Mouse (Mus musculus) spleen, postnatal 10 days (tissue): ENCODE measurements around the gene Cdk19.
"Not testable (repeated sequence)": the region's sequence is repeated elsewhere in the genome, so short reads cannot be mapped to it uniquely, and the experiment has no call there.

ENCODE experiments used
- DNase-seq, 2 experiments: peaks; one replicate each; pipeline ENCODE4 v3.0.0; 2021 to 2022; ENCODE audit warnings: low spot score in 2 of 2

Gene Cdk19

GRCm38 (mm10) chr10:40523312-40523975 is 184.1 kb downstream of the Cdk19 start:
- DNase-seq, result peak in 1 of 2 experiments; percentile 9

- peak in 1 of 2 experiments; percentile 9 for DNase-seq
Measured at GRCm38 (mm10) chr10:40524032-40524806, 184.9 kb downstream of the Cdk19 start.

DNA sequence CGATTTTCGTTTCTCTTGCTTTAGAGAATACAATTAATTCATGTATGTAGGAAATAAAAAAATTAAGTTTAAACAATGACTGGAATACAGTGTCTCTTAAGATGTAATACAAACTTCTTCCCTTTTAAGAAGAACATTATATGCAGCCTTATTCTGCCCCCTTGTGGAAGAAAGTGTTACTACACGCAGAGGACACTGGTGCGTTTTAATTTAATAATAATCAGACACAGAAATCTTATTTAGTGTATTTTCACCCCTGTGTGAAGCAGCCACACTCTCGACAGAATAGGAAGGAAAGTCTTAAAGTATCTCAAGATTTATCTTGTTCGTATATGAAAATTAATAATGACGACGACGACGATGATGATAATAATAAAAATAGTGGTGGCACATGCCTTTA is 185.6 kb downstream of the Cdk19 start:
- peak in 1 of 2 experiments; percentile 65 for DNase-seq

GRCm38 (mm10) chr10:40525616-40526155 is 186.3 kb downstream of the Cdk19 start:
- DNase-seq, result no peak

DNA sequence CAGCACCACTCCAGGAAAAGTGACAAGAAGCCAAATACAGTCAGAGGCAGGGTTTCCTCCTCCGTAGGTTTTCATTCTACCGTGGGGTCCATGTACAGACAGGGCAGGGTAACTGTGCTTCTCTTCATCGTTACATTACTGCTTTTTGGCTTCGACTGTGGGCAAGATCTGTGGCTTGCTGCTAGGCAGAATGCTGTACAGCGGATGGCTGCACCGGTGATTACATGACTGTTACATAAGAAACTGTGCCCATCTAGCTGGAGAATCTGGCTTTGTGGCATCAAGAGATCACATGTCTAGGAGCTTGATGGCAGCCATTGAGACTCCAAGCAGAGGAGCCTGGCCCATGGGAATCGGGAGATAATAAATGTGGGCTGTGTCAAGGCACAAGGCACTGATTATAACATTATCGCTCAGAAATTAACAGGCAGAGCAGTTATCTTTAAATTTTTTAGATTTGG is 187.0 kb downstream of the Cdk19 start:
- no peak for DNase-seq

DNA sequence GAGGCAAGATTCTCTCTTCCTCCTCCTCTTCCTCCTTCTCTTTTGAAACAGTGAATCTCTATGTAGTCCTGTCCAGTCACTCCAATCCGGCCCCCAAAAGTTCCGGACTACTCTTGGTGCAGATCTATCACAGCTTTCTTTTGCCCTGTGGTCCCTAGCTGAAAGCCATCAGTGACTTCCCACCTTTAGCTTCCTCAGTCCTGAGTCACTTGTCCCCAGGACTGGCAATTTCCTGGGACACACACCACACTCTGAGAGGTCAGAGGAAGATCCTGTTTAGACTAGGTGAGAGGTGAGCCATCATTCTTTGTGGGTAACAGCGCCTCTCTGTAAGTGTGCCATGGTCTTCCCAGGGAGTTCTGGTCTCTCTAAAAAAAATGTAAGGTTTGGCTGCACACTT is 187.6 kb downstream of the Cdk19 start:
- no peak for DNase-seq

DNA sequence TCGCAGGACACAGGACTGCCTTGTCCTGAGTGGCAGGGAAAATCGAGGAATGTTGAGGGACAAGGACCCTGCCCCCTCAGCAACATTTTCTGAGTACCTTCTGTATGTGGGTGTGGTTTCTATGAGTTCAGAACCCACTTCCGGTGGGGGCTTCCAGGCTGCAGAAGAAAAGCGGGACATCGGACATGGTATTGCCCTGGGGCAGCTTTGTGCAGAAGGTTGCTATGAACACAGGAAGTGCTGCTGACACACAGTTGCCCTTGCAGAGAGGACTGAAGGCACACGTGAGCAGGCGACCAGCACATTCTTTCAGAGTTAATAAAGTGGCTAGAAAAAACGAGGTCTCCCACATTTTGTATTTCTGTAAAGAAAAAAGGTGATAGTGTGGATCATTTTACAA is 188.2 kb downstream of the Cdk19 start:
- DNase-seq, result peak in 1 of 2 experiments; percentile 40

- DNase-seq, result no peak
Measured at GRCm38 (mm10) chr10:40528668-40529067, 189.3 kb downstream of the Cdk19 start.

DNA sequence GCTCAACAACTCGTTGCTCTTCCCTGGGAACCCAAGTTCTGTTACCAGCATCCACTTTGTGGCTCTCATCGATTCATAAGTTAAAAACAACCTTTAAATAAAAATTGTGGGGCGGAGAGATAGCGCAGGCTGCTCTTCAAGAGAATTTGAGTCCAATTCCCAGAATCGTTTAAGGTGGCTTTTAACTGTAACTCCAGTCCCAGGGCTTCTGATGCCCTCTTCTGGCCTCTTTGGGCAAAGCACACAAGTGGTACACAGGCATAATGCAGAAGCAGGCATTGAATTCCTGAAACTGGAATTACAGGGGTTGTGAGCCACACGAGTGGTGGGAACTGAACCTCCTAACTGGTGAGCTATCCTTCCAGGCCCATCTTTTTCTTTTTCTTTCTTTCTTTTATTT is 190.3 kb downstream of the Cdk19 start:
- DNase-seq, result peak; percentile 42 to 77

- no peak for DNase-seq
Measured at GRCm38 (mm10) chr10:40530661-40531060, 191.3 kb downstream of the Cdk19 start.

- DNase-seq, result not testable (repeated sequence)
Measured at GRCm38 (mm10) chr10:40532586-40532985, 193.2 kb downstream of the Cdk19 start.
